Mouse (Mus musculus) cerebellum, adult 2 months (tissue): ENCODE results near the gene Tmem198. TPM values are rescaled to one million over a fixed set of nuclear protein-coding genes. Genes with fewer than 3 reads are reported as not detected.

ENCODE experiments used
- DNase-seq, 2 experiments: peaks; one replicate each; pipeline ENCODE4 v3.0.0; 2021
- H3K27ac ChIP-seq: fragments of 200-500 bp; 2 replicates; pipeline ENCODE4 v1.5.1; 2012; ENCODE audit warnings: low read length, control low read depth, inconsistent platforms; ENCODE audit not compliant: insufficient read depth
- H3K27me3 ChIP-seq: fragments of 200-500 bp; 2 replicates; pipeline ENCODE4 v1.6.1; 2012; ENCODE audit warnings: inconsistent platforms, mild to moderate bottlenecking, low read length, moderate library complexity; ENCODE audit not compliant: control insufficient read depth, insufficient read depth
- H3K4me1 ChIP-seq: fragments of 200-500 bp; 2 replicates; pipeline ENCODE4 v1.6.1; 2011; ENCODE audit warnings: low read length; ENCODE audit not compliant: control insufficient read depth, insufficient read depth
- H3K4me3 ChIP-seq: fragments of 200-500 bp; replicated peaks from 2 replicates; pipeline ENCODE3; 2011; ENCODE audit warnings: mild to moderate bottlenecking, low read depth, low read length, control low read depth; ENCODE audit not compliant: insufficient read depth
- CTCF ChIP-seq: fragments of 200-500 bp; IDR thresholded peaks from 2 replicates; pipeline ENCODE4 v1.5.1; 2011; ENCODE audit warnings: low read depth, mild to moderate bottlenecking, control low read depth, low read length, moderate library complexity, borderline replicate concordance; ENCODE audit not compliant: insufficient read depth
- POLR2A ChIP-seq: fragments of 200-500 bp; IDR thresholded peaks from 2 replicates; pipeline ENCODE4 v1.6.1; 2011; ENCODE audit warnings: low read length, control low read depth, borderline replicate concordance; ENCODE audit not compliant: insufficient read depth
- WGBS: fragments of 180-500 bp; shearing (Covaris S2); methylation state at CpG from one replicate; pipeline ENCODE4 v1.1.7; 2018; 5-methylcytosine and 5-hydroxymethylcytosine counted together
- polyA plus RNA-seq: library from polyadenylated mRNA; depleted of rRNA; stranded (reverse); fragments of >200 nt; gene quantifications from 2 replicates; pipeline ENCODE4 v1.2.3, GENCODE M21; 2012

Tmem198 gene
- polyA plus RNA-seq, 1 experiment: 41.3 TPM

DNA sequence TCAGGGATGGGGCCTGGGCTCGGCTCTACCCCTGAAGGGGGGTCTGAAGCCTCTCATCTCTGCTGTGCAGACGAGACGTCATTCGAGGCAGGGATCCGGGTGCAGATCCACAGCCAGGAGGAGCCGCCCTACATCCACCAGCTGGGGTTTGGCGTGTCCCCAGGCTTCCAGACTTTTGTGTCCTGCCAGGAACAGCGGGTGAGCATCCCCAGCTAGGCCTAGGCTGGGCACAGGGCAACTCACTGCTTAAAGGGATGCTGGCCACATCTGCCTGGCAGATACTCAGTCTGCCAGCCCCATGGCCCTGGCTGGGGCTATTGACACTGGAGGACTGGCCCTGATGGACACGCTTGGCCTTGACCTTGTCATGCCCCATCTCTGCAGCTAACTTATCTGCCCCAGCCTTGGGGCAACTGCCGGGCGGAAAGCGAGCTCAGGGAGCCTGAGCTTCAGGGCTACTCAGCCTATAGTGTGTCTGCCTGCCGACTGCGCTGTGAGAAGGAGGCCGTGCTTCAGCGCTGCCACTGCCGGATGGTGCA, 10.0 kb upstream of the Tmem198 start:
- WGBS: 53% methylated on average over 17 of the region's 17 CpGs

DNA sequence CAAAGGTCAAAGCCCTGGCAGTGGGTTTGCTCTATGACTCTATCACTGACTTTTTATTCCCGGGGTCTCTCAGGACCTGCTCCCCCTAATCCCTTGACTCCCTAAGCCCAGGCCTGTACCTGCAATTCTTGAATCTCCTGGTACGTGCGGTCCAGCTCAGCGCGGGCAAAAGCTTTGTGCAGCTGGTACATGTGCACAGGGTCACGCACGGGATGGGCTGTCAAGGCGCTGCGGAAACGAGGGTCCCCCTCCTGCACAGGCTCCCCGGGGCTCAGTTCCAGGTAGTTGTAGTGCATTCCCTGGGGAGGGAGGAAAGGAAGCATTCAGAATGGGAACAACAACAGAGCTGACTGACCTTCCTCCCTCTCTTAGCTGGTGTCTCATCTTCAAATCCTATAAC, 2.9 kb upstream of the Tmem198 start:
- no peak for DNase-seq
- 93% methylated on average over 11 of the region's 11 CpGs for WGBS
- no peak for TF ChIP-seq CTCF
- no peak for TF ChIP-seq POLR2A
- Histone ChIP-seq H3K4me1 (peaks cover 8% of the 10 kb centered on the region; the same call in 1 of the 2 replicates), H3K27me3 (no peaks in the 10 kb centered on the region), H3K27ac (no peak overlapping the region), H3K4me3 (no peak overlapping the region)

More for the DNA sequence above, 10.0 kb upstream of the Tmem198 start:
- peaks cover 9% of the 10 kb centered on the region for H3K4me1 ChIP-seq
- H3K4me3 ChIP-seq: no peak overlapping the region
- TF ChIP-seq CTCF: no peak
- no peak for TF ChIP-seq POLR2A
- H3K27ac ChIP-seq: no peak overlapping the region
- DNase-seq: peak in 1 of 2 experiments; percentile 17
- H3K27me3 ChIP-seq: no peaks in the 10 kb centered on the region

- peak; percentile 68 for TF ChIP-seq CTCF
- no peak for TF ChIP-seq POLR2A
- Histone ChIP-seq H3K27me3 (no peaks in the 10 kb centered on the region), H3K4me1 (peaks cover 10% of the 10 kb centered on the region; the same call in 1 of the 2 replicates), H3K27ac (0 out of 2 replicates have a peak overlapping the region, but pooled peaks have one; percentile 4), H3K4me3 (peak overlapping the region; percentile 56)
- WGBS: 4% methylated on average over 35 of the region's 35 CpGs
- peak; percentile 92 to 96 for DNase-seq
Measured at GRCm38 (mm10) chr1:75477264-75477965, 1.9 kb upstream of the Tmem198 start.

GRCm38 (mm10) chr1:75477966-75478290, 1.4 kb upstream of the Tmem198 start:
- 37% methylated on average over 3 of the region's 3 CpGs for WGBS
- Histone ChIP-seq H3K27ac (no peak overlapping the region), H3K4me1 (peaks cover 12% of the 10 kb centered on the region), H3K27me3 (no peaks in the 10 kb centered on the region), H3K4me3 (peak overlapping the region; percentile 29)
- DNase-seq: no peak
- TF ChIP-seq CTCF (no peak), POLR2A (no peak)

- WGBS: 1% methylated on average over 24 of the region's 25 CpGs
- Histone ChIP-seq H3K4me3 (peak overlapping the region; percentile 85), H3K27me3 (no peaks in the 10 kb centered on the region), H3K27ac (peak overlapping the region; percentile 92; the same call in 1 of the 2 replicates), H3K4me1 (peaks cover 15% of the 10 kb centered on the region)
- TF ChIP-seq POLR2A (no peak), CTCF (no peak)
- peak in 1 of 2 experiments; percentile 52 for DNase-seq
Measured at GRCm38 (mm10) chr1:75478497-75478896, 835 bp upstream of the Tmem198 start.

DNA sequence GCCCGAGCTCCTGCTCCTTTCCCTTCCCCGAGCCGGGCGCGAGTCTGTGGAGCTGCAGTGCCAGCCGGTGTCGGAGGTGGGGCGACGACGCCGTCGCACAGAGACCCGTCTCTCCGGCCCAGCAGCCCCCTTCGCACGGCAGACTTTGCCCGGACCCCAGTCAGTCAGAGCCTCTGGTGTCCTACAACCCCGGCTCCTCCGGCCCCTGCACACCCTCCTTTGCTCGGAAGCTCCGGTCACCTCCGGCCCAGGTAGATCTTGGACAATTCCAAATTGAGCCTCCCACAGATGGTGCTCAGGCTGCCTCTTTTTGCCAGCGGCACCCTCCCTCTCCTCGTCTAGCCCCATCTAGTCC, 280 bp downstream of the Tmem198 start:
- 2% methylated on average over 24 of the region's 24 CpGs for WGBS
- DNase-seq: no peak
- Histone ChIP-seq H3K4me3 (peak overlapping the region; percentile 85), H3K4me1 (peaks cover 16% of the 10 kb centered on the region), H3K27me3 (no peaks in the 10 kb centered on the region), H3K27ac (peak overlapping the region; percentile 92)
- TF ChIP-seq CTCF: no peak
- no peak for TF ChIP-seq POLR2A

- TF ChIP-seq CTCF (no peak), POLR2A (no peak)
- no peak for DNase-seq
- Histone ChIP-seq H3K27ac (peak overlapping the region; percentile 92), H3K27me3 (no peaks in the 10 kb centered on the region), H3K4me1 (peaks cover 16% of the 10 kb centered on the region), H3K4me3 (peak overlapping the region; percentile 85)
- WGBS: 4% methylated on average over 13 of the region's 13 CpGs
Measured at GRCm38 (mm10) chr1:75480036-75480435, 704 bp downstream of the Tmem198 start.

- Histone ChIP-seq H3K27ac (no peak overlapping the region), H3K4me1 (peaks cover 16% of the 10 kb centered on the region), H3K4me3 (peak overlapping the region; percentile 31), H3K27me3 (no peaks in the 10 kb centered on the region)
- no peak for DNase-seq
- WGBS: 75% methylated on average over 7 of the region's 7 CpGs
- TF ChIP-seq POLR2A (no peak), CTCF (no peak)
Measured at GRCm38 (mm10) chr1:75480735-75481134, 1.4 kb downstream of the Tmem198 start.
